Mouse (Mus musculus) CH12.LX (cell line): ENCODE results near the gene Casq1. TPM values are rescaled to one million over a fixed set of nuclear protein-coding genes. Genes with fewer than 3 reads are reported as not detected.

ENCODE experiments used
- DNase-seq: peaks from one replicate; pipeline ENCODE4 v3.0.0-alpha.2; 2013; ENCODE audit errors: extremely low read depth
- H3K27ac ChIP-seq: 2 replicates; pipeline ENCODE4 v1.5.1; 2012; ENCODE audit warnings: low read depth, mild to moderate bottlenecking, control low read depth, moderate library complexity; ENCODE audit not compliant: insufficient read depth
- H3K27me3 ChIP-seq: replicated peaks from 2 replicates; pipeline ENCODE3; 2012; ENCODE audit warnings: inconsistent platforms
- H3K36me3 ChIP-seq, 2 experiments: replicated peaks in 1 of 2; 2 replicates each; pipeline versions ENCODE3 to v1.6.1; 2012; ENCODE audit warnings: inconsistent platforms in 1 of 2, low read length in 1 of 2, mild to moderate bottlenecking in 1 of 2, mixed read lengths in 1 of 2, moderate library complexity in 1 of 2; ENCODE audit not compliant: control insufficient read depth in 1 of 2, insufficient read depth in 1 of 2
- H3K4me1 ChIP-seq, 2 experiments: 2 replicates each; pipeline ENCODE4 v1.6.1; 2012; ENCODE audit warnings: inconsistent platforms in 1 of 2, moderate library complexity in 1 of 2; ENCODE audit not compliant: insufficient read depth in 2 of 2, control insufficient read depth in 1 of 2
- H3K4me2 ChIP-seq: 2 replicates; pipeline ENCODE4 v1.6.1; 2012; ENCODE audit warnings: low read depth, mild to moderate bottlenecking, control low read depth; ENCODE audit not compliant: poor library complexity, insufficient read depth, severe bottlenecking
- H3K4me3 ChIP-seq, 3 experiments: fragments of 150-350 bp in 1 of 3; sonication (generic) in 1 of 3; replicated peaks in 1 of 3; 2 replicates each; pipeline versions ENCODE3 to v1.5.1; 2011 to 2012; ENCODE audit warnings: low read depth in 2 of 3, low read length in 2 of 3, mild to moderate bottlenecking in 2 of 3, moderate library complexity in 2 of 3, control low read depth in 1 of 3, improper control_type of control experiment in 1 of 3, inconsistent platforms in 1 of 3, mixed read lengths in 1 of 3; ENCODE audit not compliant: poor library complexity in 1 of 3
- H3K79me2 ChIP-seq: replicated peaks from 2 replicates; pipeline ENCODE4 v1.6.1; 2012; ENCODE audit warnings: mild to moderate bottlenecking, moderate library complexity; ENCODE audit not compliant: control insufficient read depth, poor library complexity, insufficient read depth, severe bottlenecking; ENCODE audit errors: extremely low read depth
- H3K9ac ChIP-seq: 2 replicates; pipeline ENCODE4 v1.6.1; 2012; ENCODE audit warnings: low read depth, mild to moderate bottlenecking, control low read depth, moderate library complexity; ENCODE audit not compliant: insufficient read depth
- H3K9me3 ChIP-seq: replicated peaks from 2 replicates; pipeline ENCODE3; 2012; ENCODE audit warnings: low read length, inconsistent platforms, mixed read lengths
- BHLHE40 ChIP-seq: IDR thresholded peaks from 2 replicates; pipeline ENCODE4 v1.6.1; 2011; ENCODE audit warnings: mild to moderate bottlenecking, low read depth, low read length, improper control_type of control experiment
- CHD1 ChIP-seq: IDR thresholded peaks from 2 replicates; pipeline ENCODE4 v1.6.1; 2012; ENCODE audit warnings: low read depth, low read length, improper control_type of control experiment, inconsistent platforms
- CHD2 ChIP-seq: IDR thresholded peaks from 2 replicates; pipeline ENCODE4 v1.6.1; 2011; ENCODE audit warnings: low read length, improper control_type of control experiment
- ELF1 ChIP-seq: IDR thresholded peaks from 2 replicates; pipeline ENCODE4 v1.6.1; 2014; ENCODE audit warnings: low read depth, mild to moderate bottlenecking, inconsistent platforms, low read length, improper control_type of control experiment
- ETS1 ChIP-seq: conservative IDR thresholded peaks from 2 replicates; pipeline ENCODE4 v1.6.1; 2012; ENCODE audit warnings: low read depth, mild to moderate bottlenecking, inconsistent platforms, low read length, improper control_type of control experiment, moderate library complexity
- HCFC1 ChIP-seq: IDR thresholded peaks from 2 replicates; pipeline ENCODE4 v1.6.1; 2012; ENCODE audit warnings: low read depth, mild to moderate bottlenecking, inconsistent platforms, low read length, improper control_type of control experiment
- IRF4 ChIP-seq: IDR thresholded peaks from 2 replicates; pipeline ENCODE4 v1.6.1; 2014; ENCODE audit warnings: low read depth, mild to moderate bottlenecking, inconsistent platforms, low read length, improper control_type of control experiment
- KAT2A ChIP-seq: IDR thresholded peaks from 2 replicates; pipeline ENCODE4 v1.6.1; 2012; ENCODE audit warnings: low read length, improper control_type of control experiment, inconsistent platforms; ENCODE audit not compliant: insufficient replicate concordance
- MAX ChIP-seq: IDR thresholded peaks from 2 replicates; pipeline ENCODE4 v1.6.1; 2011; ENCODE audit warnings: low read length, improper control_type of control experiment
- MAZ ChIP-seq: IDR thresholded peaks from 2 replicates; pipeline ENCODE4 v1.6.1; 2012; ENCODE audit warnings: low read depth, mild to moderate bottlenecking, inconsistent platforms, low read length, improper control_type of control experiment, moderate library complexity
- MEF2A ChIP-seq: IDR thresholded peaks from 2 replicates; pipeline ENCODE4 v1.6.1; 2014; ENCODE audit warnings: low read depth, mild to moderate bottlenecking, inconsistent platforms, low read length, improper control_type of control experiment, borderline replicate concordance
- MXI1 ChIP-seq: IDR thresholded peaks from 2 replicates; pipeline ENCODE4 v1.6.1; 2011; ENCODE audit warnings: mild to moderate bottlenecking, low read depth, low read length, improper control_type of control experiment
- MYC ChIP-seq: IDR thresholded peaks from 2 replicates; pipeline ENCODE4 v1.6.1; 2011; ENCODE audit warnings: low read depth, mild to moderate bottlenecking, improper control_type of control experiment, low read length
- NELFE ChIP-seq: IDR thresholded peaks from 2 replicates; pipeline ENCODE4 v1.6.1; 2011; ENCODE audit warnings: low read depth, low read length, improper control_type of control experiment
- NRF1 ChIP-seq: IDR thresholded peaks from 2 replicates; pipeline ENCODE4 v1.6.1; 2014; ENCODE audit warnings: low read depth, mild to moderate bottlenecking, inconsistent platforms, low read length, improper control_type of control experiment, moderate library complexity
- POLR2A ChIP-seq: IDR thresholded peaks from 2 replicates; pipeline ENCODE4 v1.6.1; 2011; ENCODE audit warnings: low read depth, mild to moderate bottlenecking, improper control_type of control experiment, low read length
- TCF12 ChIP-seq: IDR thresholded peaks from 2 replicates; pipeline ENCODE4 v1.6.1; 2014; ENCODE audit warnings: low read depth, mild to moderate bottlenecking, inconsistent platforms, low read length, improper control_type of control experiment
- USF1 ChIP-seq: IDR thresholded peaks from 2 replicates; pipeline ENCODE4 v1.6.1; 2014; ENCODE audit warnings: low read depth, mild to moderate bottlenecking, inconsistent platforms, low read length, improper control_type of control experiment
- USF2 ChIP-seq: conservative IDR thresholded peaks from 2 replicates; pipeline ENCODE4 v1.6.1; 2011; ENCODE audit warnings: low read depth, low read length, improper control_type of control experiment
- ZKSCAN1 ChIP-seq: IDR thresholded peaks from 2 replicates; pipeline ENCODE4 v1.6.1; 2012; ENCODE audit warnings: low read depth, inconsistent platforms, low read length, improper control_type of control experiment, borderline replicate concordance
- ZMIZ1 ChIP-seq: IDR thresholded peaks from 2 replicates; pipeline ENCODE4 v1.6.1; 2012; ENCODE audit warnings: low read depth, mild to moderate bottlenecking, inconsistent platforms, low read length, improper control_type of control experiment
- ZNF384 ChIP-seq: IDR thresholded peaks from 2 replicates; pipeline ENCODE4 v1.6.1; 2012; ENCODE audit warnings: low read depth, low read length, improper control_type of control experiment, inconsistent platforms
- dilution Hi-C: fragments of 300-500 bp; cut with MboI; formaldehyde crosslinking; loops from 2 replicates; pipeline ENCODE4 v1.14.3; 2020; ENCODE audit warnings: low sequenced_read_pairs; ENCODE audit not compliant: extremely low pct_unique_long_range_greater_than_20kb, extremely low pct_ligation_motif_present
- in situ Hi-C: fragments of 300-500 bp; cut with MboI; formaldehyde crosslinking; loops from 3 replicates; pipeline ENCODE4 v1.14.3; 2019; ENCODE audit warnings: low sequenced_read_pairs, low pct_ligation_motif_present, low pct_unique_long_range_greater_than_20kb, mixed read lengths
- polyA plus RNA-seq: library from polyadenylated mRNA; unstranded; fragments of >175 nt; gene quantifications from 2 replicates; pipeline ENCODE4 v1.2.1, GENCODE M21; 2012; ENCODE audit warnings: low read depth; ENCODE audit not compliant: insufficient read length
- total RNA-seq, 2 experiments: library from RNA; depleted of rRNA; stranded (reverse); fragments of 300-350 nt in 1 of 2; fragments of >200 nt in 1 of 2; gene quantifications; 2 replicates each; pipeline ENCODE4 v1.2.3; 2012 to 2014

Gene Casq1
- total and polyA plus RNA-seq, 3 experiments: 0.21 to 0.96 TPM; not detected in 1

- TF ChIP-seq ETS1: peak; percentile 69
- TF ChIP-seq POLR2A: no peak
- no peak for TF ChIP-seq NRF1
- no peak for TF ChIP-seq MYC
- TF ChIP-seq BHLHE40: peak; percentile 30; the same call in 1 of the 2 replicates
- TF ChIP-seq, all 38 proteins: peak for 8
Measured at GRCm38 (mm10) chr1:172207111-172207584, 12.5 kb downstream of the Casq1 start (continued).

- in situ Hi-C loops: no loop called here
- Histone ChIP-seq H3K4me1 (peaks cover 13 to 47% of the 10 kb centered on the region in 2 experiments), H3K79me2 (peaks cover under 1% of the 10 kb centered on the region; the same call in 1 of the 2 replicates), H3K4me2 (peak within 1 kb of the TSS; percentile 79), H3K9me3 (no peaks in the 10 kb centered on the region), H3K4me3 (peak within 1 kb of the TSS; percentile 78 to 90 (median 81)), H3K9ac (peak within 1 kb of the TSS; percentile 83), H3K27ac (peak within 1 kb of the TSS; percentile 32), H3K36me3 (peaks cover 10 to 42% of the 10 kb centered on the region in 2 experiments), H3K27me3 (no peaks in the 10 kb centered on the region)
- peak; percentile 68 for DNase-seq
- TF ChIP-seq MXI1 (no peak), ETS1 (0 out of 2 replicates have a peak, but pooled peaks have one; percentile 11), ELF1 (peak; percentile 57; the same call in 1 of the 2 replicates), MEF2A (no peak), NELFE (peak; percentile 71), POLR2A (peak; percentile 68; the same call in 1 of the 2 replicates), CHD2 (peak; percentile 72), TCF12 (peak; percentile 56), HCFC1 (0 out of 2 replicates have a peak, but pooled peaks have one; percentile 9), ZMIZ1 (peak; percentile 32; the same call in 1 of the 2 replicates), MAZ (peak; percentile 14; the same call in 1 of the 2 replicates)
- dilution Hi-C loops: no loop called here
Measured at GRCm38 (mm10) chr1:172206141-172206917, 13.3 kb downstream of the Casq1 start, which contains the start of gene Pea15a. TSS of gene Pea15a (minus strand) at chr1:172206804.

- DNase-seq: peak; percentile 34
- no peaks in the 10 kb centered on the region for H3K27me3 ChIP-seq
- H3K9ac ChIP-seq: peak overlapping the region; percentile 83
- peaks cover 16 to 53% of the 10 kb centered on the region in 2 experiments for H3K4me1 ChIP-seq
- no peaks in the 10 kb centered on the region for H3K9me3 ChIP-seq
- peaks cover 5% of the 10 kb centered on the region; the same call in 1 of the 2 replicates for H3K79me2 ChIP-seq
- peak overlapping the region; percentile 78 to 90 (median 81) for H3K4me3 ChIP-seq
- peak; percentile 43 for TF ChIP-seq MXI1
- TF ChIP-seq MAX: 0 out of 2 replicates have a peak, but pooled peaks have one; percentile 30
- TF ChIP-seq IRF4: no peak
- TF ChIP-seq KAT2A: no peak
- peak; percentile 67 for TF ChIP-seq ZNF384
- no peak for TF ChIP-seq ZKSCAN1
- TF ChIP-seq NELFE: no peak
- no peak for TF ChIP-seq MAZ
- TF ChIP-seq MYC: no peak
- no peak for TF ChIP-seq CHD2
- TF ChIP-seq ZMIZ1: no peak
- TF ChIP-seq USF2: peak; percentile 6; the same call in 1 of the 2 replicates
- no peak for TF ChIP-seq MEF2A
- no peak for TF ChIP-seq CHD1
- TF ChIP-seq NRF1: no peak
- TF ChIP-seq USF1: 0 out of 2 replicates have a peak, but pooled peaks have one; percentile 13
- no peak overlapping the region for H3K27ac ChIP-seq
- in situ Hi-C loops (no loop called here), dilution Hi-C loops (no loop called here)
- H3K4me2 ChIP-seq: peak overlapping the region; percentile 79
- H3K36me3 ChIP-seq: peaks cover 16 to 48% of the 10 kb centered on the region in 2 experiments
Measured at GRCm38 (mm10) chr1:172205741-172206087, 14.0 kb downstream of the Casq1 start.
